Mouse (Mus musculus): ENCODE measurements around the gene Sap18b. TPM values are rescaled to one million over a fixed set of nuclear protein-coding genes. Genes with fewer than 3 reads are reported as not detected.
"Not testable (repeated sequence)": the region's sequence is repeated elsewhere in the genome, so short reads cannot be mapped to it uniquely, and the experiment has no call there.

Sap18b gene
- polyA plus RNA-seq (2014; fragmentation: Nextera tagmentation; extraction: Ambion mirVana), result 327 and 379 TPM in 2 replicates

- H3K9me3 ChIP-seq (ENCODE audit: control insufficient read depth, low read length); H3K9ac ChIP-seq (ENCODE audit: low read length); H3K4me3 ChIP-seq (ENCODE audit: low read depth, low read length); H3K4me1 ChIP-seq (replicated peaks; ENCODE audit: control insufficient read depth, insufficient read depth, low read length); H3K27ac ChIP-seq (ENCODE audit: low read depth, low read length); H3K4me2 ChIP-seq (ENCODE audit: low read depth, low read length, severe bottlenecking); DNase-seq (ENCODE audit: low spot score); H3K27me3 ChIP-seq (ENCODE audit: control insufficient read depth, insufficient read depth, low read length); H3K36me3 ChIP-seq (ENCODE audit: control insufficient read depth, insufficient read depth, low read length); ATAC-seq (replicated peaks; ENCODE audit: low FRiP score): not testable (repeated sequence)
- WGBS, result 64% methylated on average over 25 of the region's 25 CpGs
Measured at GRCm38 (mm10) chr8:95825162-95825561, at the start of gene Sap18b. TSS of gene Sap18b (plus strand) at chr8:95825346.

- Histone ChIP-seq H3K9ac (ENCODE audit: low read length) (no peak overlapping the region), H3K9me3 (ENCODE audit: control insufficient read depth, low read length) (no peaks in the 10 kb centered on the region), H3K4me2 (ENCODE audit: low read depth, low read length, severe bottlenecking) (no peak overlapping the region), H3K36me3 (ENCODE audit: control insufficient read depth, insufficient read depth, low read length) (peaks cover 14% of the 10 kb centered on the region), H3K27ac (ENCODE audit: low read depth, low read length) (no peak overlapping the region), H3K27me3 (ENCODE audit: control insufficient read depth, insufficient read depth, low read length) (no peaks in the 10 kb centered on the region), H3K4me1 (replicated peaks; ENCODE audit: control insufficient read depth, insufficient read depth, low read length) (no peaks in the 10 kb centered on the region), H3K4me3 (ENCODE audit: low read depth, low read length) (no peak overlapping the region)
- 93% methylated on average over 3 of the region's 3 CpGs for WGBS
- no peak for ATAC-seq (replicated peaks; ENCODE audit: low FRiP score)
- DNase-seq (ENCODE audit: low spot score), result no peak
Measured at GRCm38 (mm10) chr8:95781085-95781484, 44.1 kb upstream of the Sap18b start.

- Histone ChIP-seq H3K4me2 (ENCODE audit: low read depth, low read length, severe bottlenecking) (no peak overlapping the region), H3K4me1 (replicated peaks; ENCODE audit: control insufficient read depth, insufficient read depth, low read length) (no peaks in the 10 kb centered on the region), H3K27ac (ENCODE audit: low read depth, low read length) (no peak overlapping the region), H3K9me3 (ENCODE audit: control insufficient read depth, low read length) (no peaks in the 10 kb centered on the region), H3K4me3 (ENCODE audit: low read depth, low read length) (no peak overlapping the region), H3K27me3 (ENCODE audit: control insufficient read depth, insufficient read depth, low read length) (no peaks in the 10 kb centered on the region), H3K9ac (ENCODE audit: low read length) (no peak overlapping the region), H3K36me3 (ENCODE audit: control insufficient read depth, insufficient read depth, low read length) (peaks cover 16% of the 10 kb centered on the region)
- DNase-seq (ENCODE audit: low spot score) (no peak), ATAC-seq (replicated peaks; ENCODE audit: low FRiP score) (no peak)
- 97% methylated on average over 2 of the region's 2 CpGs for WGBS
Measured at GRCm38 (mm10) chr8:95781775-95782174, 43.4 kb upstream of the Sap18b start.

GRCm38 (mm10) chr8:95782628-95783027, 42.5 kb upstream of the Sap18b start:
- H3K4me3 ChIP-seq (ENCODE audit: low read depth, low read length), result no peak overlapping the region
- peaks cover 20% of the 10 kb centered on the region for H3K36me3 ChIP-seq (ENCODE audit: control insufficient read depth, insufficient read depth, low read length)
- DNase-seq (ENCODE audit: low spot score) (no peak), ATAC-seq (replicated peaks; ENCODE audit: low FRiP score) (no peak)
- H3K9ac ChIP-seq (ENCODE audit: low read length), result no peak overlapping the region
- no peaks in the 10 kb centered on the region for H3K9me3 ChIP-seq (ENCODE audit: control insufficient read depth, low read length)
- H3K27me3 ChIP-seq (ENCODE audit: control insufficient read depth, insufficient read depth, low read length), result no peaks in the 10 kb centered on the region
- H3K27ac ChIP-seq (ENCODE audit: low read depth, low read length), result no peak overlapping the region
- H3K4me1 ChIP-seq (replicated peaks; ENCODE audit: control insufficient read depth, insufficient read depth, low read length), result no peaks in the 10 kb centered on the region
- H3K4me2 ChIP-seq (ENCODE audit: low read depth, low read length, severe bottlenecking), result no peak overlapping the region

- no peaks in the 10 kb centered on the region for H3K4me1 ChIP-seq (replicated peaks; ENCODE audit: control insufficient read depth, insufficient read depth, low read length)
- no peaks in the 10 kb centered on the region for H3K9me3 ChIP-seq (ENCODE audit: control insufficient read depth, low read length)
- H3K27me3 ChIP-seq (ENCODE audit: control insufficient read depth, insufficient read depth, low read length), result no peaks in the 10 kb centered on the region
- no peak for DNase-seq (ENCODE audit: low spot score)
- no peak overlapping the region for H3K9ac ChIP-seq (ENCODE audit: low read length)
- no peak overlapping the region for H3K27ac ChIP-seq (ENCODE audit: low read depth, low read length)
- no peak overlapping the region for H3K4me2 ChIP-seq (ENCODE audit: low read depth, low read length, severe bottlenecking)
- 93% methylated on average over 2 of the region's 4 CpGs for WGBS
- H3K4me3 ChIP-seq (ENCODE audit: low read depth, low read length), result no peak overlapping the region
- H3K36me3 ChIP-seq (ENCODE audit: control insufficient read depth, insufficient read depth, low read length), result peaks cover 22% of the 10 kb centered on the region
- ATAC-seq (replicated peaks; ENCODE audit: low FRiP score), result no peak
Measured at GRCm38 (mm10) chr8:95785591-95785990, 39.6 kb upstream of the Sap18b start.

GRCm38 (mm10) chr8:95795333-95796061, 29.6 kb upstream of the Sap18b start:
- not testable (repeated sequence) for H3K4me2 ChIP-seq (ENCODE audit: low read depth, low read length, severe bottlenecking); H3K9me3 ChIP-seq (ENCODE audit: control insufficient read depth, low read length); H3K36me3 ChIP-seq (ENCODE audit: control insufficient read depth, insufficient read depth, low read length); DNase-seq (ENCODE audit: low spot score); H3K9ac ChIP-seq (ENCODE audit: low read length); H3K4me3 ChIP-seq (ENCODE audit: low read depth, low read length); H3K27ac ChIP-seq (ENCODE audit: low read depth, low read length); ATAC-seq (replicated peaks; ENCODE audit: low FRiP score); H3K27me3 ChIP-seq (ENCODE audit: control insufficient read depth, insufficient read depth, low read length); H3K4me1 ChIP-seq (replicated peaks; ENCODE audit: control insufficient read depth, insufficient read depth, low read length)
- 98% methylated on average over 5 of the region's 5 CpGs for WGBS

GRCm38 (mm10) chr8:95799117-95799516, 26.0 kb upstream of the Sap18b start:
- no peak overlapping the region for H3K4me3 ChIP-seq (ENCODE audit: low read depth, low read length)
- WGBS, result 98% methylated on average over 6 of the region's 6 CpGs
- H3K9me3 ChIP-seq (ENCODE audit: control insufficient read depth, low read length), result no peaks in the 10 kb centered on the region
- no peaks in the 10 kb centered on the region; the same call in 1 of the 2 replicates for H3K36me3 ChIP-seq (ENCODE audit: control insufficient read depth, insufficient read depth, low read length)
- no peak overlapping the region for H3K9ac ChIP-seq (ENCODE audit: low read length)
- H3K27me3 ChIP-seq (ENCODE audit: control insufficient read depth, insufficient read depth, low read length), result no peaks in the 10 kb centered on the region
- ATAC-seq (replicated peaks; ENCODE audit: low FRiP score) (no peak), DNase-seq (ENCODE audit: low spot score) (no peak)
- no peak overlapping the region for H3K4me2 ChIP-seq (ENCODE audit: low read depth, low read length, severe bottlenecking)
- no peak overlapping the region for H3K27ac ChIP-seq (ENCODE audit: low read depth, low read length)
- H3K4me1 ChIP-seq (replicated peaks; ENCODE audit: control insufficient read depth, insufficient read depth, low read length), result peaks cover 1% of the 10 kb centered on the region; the same call in 1 of the 2 replicates

GRCm38 (mm10) chr8:95799891-95800290, 25.3 kb upstream of the Sap18b start:
- Histone ChIP-seq H3K36me3 (ENCODE audit: control insufficient read depth, insufficient read depth, low read length) (no peaks in the 10 kb centered on the region; the same call in 1 of the 2 replicates), H3K27me3 (ENCODE audit: control insufficient read depth, insufficient read depth, low read length) (no peaks in the 10 kb centered on the region), H3K4me3 (ENCODE audit: low read depth, low read length) (no peak overlapping the region), H3K27ac (ENCODE audit: low read depth, low read length) (no peak overlapping the region), H3K4me1 (replicated peaks; ENCODE audit: control insufficient read depth, insufficient read depth, low read length) (peaks cover 5% of the 10 kb centered on the region; the same call in 1 of the 2 replicates), H3K9ac (ENCODE audit: low read length) (no peak overlapping the region), H3K9me3 (ENCODE audit: control insufficient read depth, low read length) (no peaks in the 10 kb centered on the region), H3K4me2 (ENCODE audit: low read depth, low read length, severe bottlenecking) (no peak overlapping the region)
- ATAC-seq (replicated peaks; ENCODE audit: low FRiP score), result no peak
- no peak for DNase-seq (ENCODE audit: low spot score)
- 100% methylated on average over 1 of the region's 1 CpGs for whole genome bisulfite sequencing

- ATAC-seq (replicated peaks; ENCODE audit: low FRiP score), result no peak
- H3K27me3 ChIP-seq (ENCODE audit: control insufficient read depth, insufficient read depth, low read length), result no peaks in the 10 kb centered on the region
- H3K9ac ChIP-seq (ENCODE audit: low read length), result no peak overlapping the region
- WGBS, result 98% methylated on average over 3 of the region's 3 CpGs
- no peak overlapping the region for H3K4me3 ChIP-seq (ENCODE audit: low read depth, low read length)
- no peak for DNase-seq (ENCODE audit: low spot score)
- H3K9me3 ChIP-seq (ENCODE audit: control insufficient read depth, low read length), result no peaks in the 10 kb centered on the region
- H3K4me1 ChIP-seq (replicated peaks; ENCODE audit: control insufficient read depth, insufficient read depth, low read length), result peaks cover 6% of the 10 kb centered on the region; the same call in 1 of the 2 replicates
- H3K36me3 ChIP-seq (ENCODE audit: control insufficient read depth, insufficient read depth, low read length), result no peaks in the 10 kb centered on the region; the same call in 1 of the 2 replicates
- no peak overlapping the region for H3K4me2 ChIP-seq (ENCODE audit: low read depth, low read length, severe bottlenecking)
- no peak overlapping the region for H3K27ac ChIP-seq (ENCODE audit: low read depth, low read length)
Measured at GRCm38 (mm10) chr8:95800353-95800752, 24.8 kb upstream of the Sap18b start.

All from forebrain, embryonic 11.5 days (tissue).